In genomic region chr8:120293421-120294357, GRCm38 (mm10) we compare ENCODE assay signal across 9 mouse cellular contexts.
A peak's percentile ranks its signal among the peaks of the same experiment; 100 is the strongest.
DNase-seq lines count a peak whose midpoint lies in the region; ATAC-seq and TF ChIP-seq lines count a peak whose summit lies in the region.
"Had no signal": no experiment of that assay in that cellular context is flagged by ENCODE, and none has a peak within 500 bp of the region (broad histone marks: within the 10 kb centered on the region; RNA-seq: fewer than 3 reads in every experiment).

No protein-coding gene starts in this region.

- H3K27ac ChIP-seq in bone marrow, adult 2 months (ENCODE audit: control insufficient read depth, insufficient read depth, low read depth, low read length, poor library complexity), result peak overlapping the region; percentile 91
- peak overlapping the region; percentile 96 for H3K27ac ChIP-seq in hindbrain, embryonic 11.5 days (ENCODE audit: low read depth, low read length)
- peak overlapping the region; percentile 88 for H3K27ac ChIP-seq in midbrain, embryonic 12.5 days (replicated peaks)

- H3K4me3 ChIP-seq in bone marrow, adult 2 months (replicated peaks; ENCODE audit: control insufficient read depth, low read depth, low read length), result peak overlapping the region; percentile 71
- no peak overlapping the region for H3K4me3 ChIP-seq in hindbrain, embryonic 11.5 days (ENCODE audit: low read depth, low read length)
- H3K4me3 ChIP-seq in midbrain, embryonic 12.5 days, result no peak overlapping the region

- peaks cover 3% of the 10 kb centered on the region for H3K4me1 ChIP-seq in bone marrow, adult 2 months (ENCODE audit: control insufficient read depth, insufficient read depth, low read length)
- peaks cover 78% of the 10 kb centered on the region for H3K4me1 ChIP-seq in hindbrain, embryonic 11.5 days (replicated peaks; ENCODE audit: control insufficient read depth, insufficient read depth, low read length)
- peaks cover 95% of the 10 kb centered on the region for H3K4me1 ChIP-seq in midbrain, embryonic 12.5 days

- H3K27me3 ChIP-seq in hindbrain, embryonic 11.5 days (ENCODE audit: control insufficient read depth, insufficient read depth, low read length), result no peaks in the 10 kb centered on the region
- peaks cover 16% of the 10 kb centered on the region; the same call in 1 of the 2 replicates for H3K27me3 ChIP-seq in midbrain, embryonic 12.5 days

- WGBS in bone marrow, adult 2 months, result 20% methylated on average over 18 of the region's 18 CpGs
- 17% methylated on average over 18 of the region's 18 CpGs for WGBS in hindbrain, embryonic 11.5 days
- 14% methylated on average over 18 of the region's 18 CpGs for WGBS in midbrain, embryonic 12.5 days

- peak; percentile 89 for TF ChIP-seq POLR2A in bone marrow, adult 2 months (IDR thresholded peaks at IDR 0.05; ENCODE audit: borderline replicate concordance, control insufficient read depth, low read depth, low read length)

- DNase-seq in embryo, embryonic 10 days (ENCODE audit: low spot score), result peak; percentile 58
- DNase-seq in embryo, embryonic 9.5 days (ENCODE audit: extremely low spot score), result no peak
- DNase-seq in hindbrain, embryonic 11.5 days (ENCODE audit: low spot score), result no peak
- no peak for DNase-seq in layer of hippocampus, adult 9-11 months
- no peak for DNase-seq in gastrocnemius, postnatal 10 days
- DNase-seq in cerebellum, adult 9-11 months, result no peak
- DNase-seq: kidney, postnatal 14 days had no signal

- no peak overlapping the region for H3K4me2 ChIP-seq in hindbrain, embryonic 11.5 days (replicated peaks; ENCODE audit: low read depth, low read length)
- H3K4me2 ChIP-seq in midbrain, embryonic 12.5 days (replicated peaks), result peak overlapping the region; percentile 9

- H3K36me3 ChIP-seq in hindbrain, embryonic 11.5 days (ENCODE audit: control insufficient read depth, insufficient read depth, low read length), result no peaks in the 10 kb centered on the region
- no peaks in the 10 kb centered on the region for H3K36me3 ChIP-seq in midbrain, embryonic 12.5 days

- TF ChIP-seq CTCF in bone marrow, adult 2 months (IDR thresholded peaks at IDR 0.05; ENCODE audit: control insufficient read depth, insufficient read depth, low read length), result no peak

- 0 out of 2 replicates have a peak, but pooled peaks have one; percentile 15 for ATAC-seq in hindbrain, embryonic 11.5 days (ENCODE audit: low FRiP score)
- ATAC-seq in midbrain, embryonic 12.5 days (ENCODE audit: low FRiP score, low read depth), result no peak

- no peaks in the 10 kb centered on the region for H3K9me3 ChIP-seq in hindbrain, embryonic 11.5 days (ENCODE audit: control insufficient read depth, low read length)
- no peaks in the 10 kb centered on the region for H3K9me3 ChIP-seq in midbrain, embryonic 12.5 days

- H3K9ac ChIP-seq in hindbrain, embryonic 11.5 days (ENCODE audit: low read depth, low read length), result peak overlapping the region; percentile 27; the same call in 1 of the 2 replicates
- H3K9ac ChIP-seq in midbrain, embryonic 12.5 days (replicated peaks), result peak overlapping the region; percentile 43; the same call in 1 of the 2 replicates
